Mouse (Mus musculus) liver, adult 2 months (tissue): ENCODE measurements around the gene Tcte1.

ENCODE experiments used
- CTCF ChIP-seq: fragments of 200-500 bp; IDR thresholded peaks from 2 replicates; pipeline ENCODE4 v1.5.1; 2011; ENCODE audit warnings: low read depth, low read length, control low read depth
- POLR2A ChIP-seq: fragments of 200-500 bp; IDR thresholded peaks from 2 replicates; pipeline ENCODE4 v1.6.1; 2011; ENCODE audit warnings: low read length, control low read depth; ENCODE audit not compliant: insufficient read depth; ENCODE audit errors: extremely low read depth

GRCm38 (mm10) chr17:45545278-45545961, 22.2 kb downstream of the Tcte1 start:
- TF ChIP-seq CTCF (no peak), POLR2A (no peak)
